Mouse (Mus musculus) liver, embryonic 13.5 days (tissue): Measurements from ENCODE around the gene H2-K1. TPM values are rescaled to one million over a fixed set of nuclear protein-coding genes. Genes with fewer than 3 reads are reported as not detected.

Source experiments
- ATAC-seq: fragments of 200-750 bp; cut with Nextera tagmentation; 2 replicates; pipeline ENCODE4 v1.8.0; 2017; ENCODE audit warnings: low read depth, mild to moderate bottlenecking, moderate number of reproducible peaks, moderate library complexity
- DNase-seq: peaks from one replicate; pipeline ENCODE4 v3.0.0; 2022
- H3K27ac ChIP-seq: fragments of 300-500 bp; sonication (generic); 2 replicates; pipeline ENCODE4 v1.5.1; 2015; ENCODE audit warnings: moderate library complexity, mild to moderate bottlenecking, inconsistent platforms
- H3K27me3 ChIP-seq: fragments of 300-500 bp; sonication (generic); 2 replicates; pipeline ENCODE4 v1.6.1; 2015; ENCODE audit warnings: mild to moderate bottlenecking, inconsistent platforms
- H3K36me3 ChIP-seq: fragments of 300-500 bp; sonication (generic); 2 replicates; pipeline ENCODE4 v1.6.1; 2015; ENCODE audit warnings: mild to moderate bottlenecking, inconsistent platforms
- H3K4me1 ChIP-seq: fragments of 300-500 bp; sonication (generic); replicated peaks from 2 replicates; pipeline ENCODE4 v1.6.1; 2015; ENCODE audit warnings: inconsistent platforms
- H3K4me2 ChIP-seq: fragments of 300-500 bp; sonication (generic); 2 replicates; pipeline ENCODE4 v1.6.1; 2015; ENCODE audit warnings: inconsistent platforms, mild to moderate bottlenecking, moderate library complexity
- H3K4me3 ChIP-seq: fragments of 300-500 bp; sonication (generic); replicated peaks from 2 replicates; pipeline ENCODE4 v1.5.1; 2015; ENCODE audit warnings: mild to moderate bottlenecking, inconsistent platforms
- H3K9ac ChIP-seq: fragments of 300-500 bp; sonication (generic); 2 replicates; pipeline ENCODE4 v1.6.1; 2015; ENCODE audit warnings: mild to moderate bottlenecking, inconsistent platforms
- H3K9me3 ChIP-seq: fragments of 300-500 bp; sonication (generic); replicated peaks from 2 replicates; pipeline ENCODE4 v1.6.1; 2016; ENCODE audit warnings: inconsistent platforms
- WGBS: fragments of 180-500 bp; shearing (Covaris S2); methylation state at CpG from one replicate; pipeline ENCODE4 v1.1.7; 2015; ENCODE audit not compliant: insufficient replicate concordance; 5-methylcytosine and 5-hydroxymethylcytosine counted together
- polyA plus RNA-seq: library from polyadenylated mRNA; unstranded; fragments of >200 nt; fragmentation: Nextera tagmentation; extraction: Ambion mirVana; gene quantifications from 2 replicates; pipeline ENCODE4 v1.2.1, GENCODE M21; 2015

The H2-K1 gene
- polyA plus RNA-seq, 1 experiment from 2014 or later, result 88.3 TPM

DNA sequence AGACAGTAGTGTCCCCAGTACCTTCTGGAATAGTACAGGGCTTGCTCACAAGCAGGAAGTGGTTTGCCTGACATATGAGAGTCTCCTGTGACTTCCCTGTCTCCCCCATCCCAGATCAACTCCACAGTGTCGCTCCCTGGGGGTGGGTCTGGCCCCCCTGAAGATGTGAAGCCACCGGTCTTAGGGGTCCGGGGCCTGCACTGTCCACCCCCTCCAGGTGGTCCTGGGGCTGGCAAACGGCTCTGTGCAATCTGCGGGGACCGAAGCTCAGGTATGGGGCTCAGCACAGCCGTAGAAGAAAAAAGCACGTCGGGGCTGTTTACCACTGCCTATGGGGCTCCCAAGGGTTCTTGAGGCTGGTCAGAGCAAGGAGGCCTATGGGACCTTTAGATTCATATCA lies 33.3 kb upstream of the H2-K1 start:
- peak overlapping the region; percentile 93 for H3K9ac ChIP-seq
- H3K4me1 ChIP-seq, result peaks cover 57% of the 10 kb centered on the region
- H3K9me3 ChIP-seq, result no peaks in the 10 kb centered on the region
- WGBS, result 76% methylated on average over 9 of the region's 9 CpGs
- peak overlapping the region; percentile 94 for H3K4me3 ChIP-seq
- peak overlapping the region; percentile 96 for H3K4me2 ChIP-seq
- no peak for ATAC-seq
- H3K27me3 ChIP-seq, result peaks cover 5% of the 10 kb centered on the region; the same call in 1 of the 2 replicates
- peaks cover 63% of the 10 kb centered on the region for H3K36me3 ChIP-seq
- H3K27ac ChIP-seq, result peak overlapping the region; percentile 92
- no peak for DNase-seq

DNA sequence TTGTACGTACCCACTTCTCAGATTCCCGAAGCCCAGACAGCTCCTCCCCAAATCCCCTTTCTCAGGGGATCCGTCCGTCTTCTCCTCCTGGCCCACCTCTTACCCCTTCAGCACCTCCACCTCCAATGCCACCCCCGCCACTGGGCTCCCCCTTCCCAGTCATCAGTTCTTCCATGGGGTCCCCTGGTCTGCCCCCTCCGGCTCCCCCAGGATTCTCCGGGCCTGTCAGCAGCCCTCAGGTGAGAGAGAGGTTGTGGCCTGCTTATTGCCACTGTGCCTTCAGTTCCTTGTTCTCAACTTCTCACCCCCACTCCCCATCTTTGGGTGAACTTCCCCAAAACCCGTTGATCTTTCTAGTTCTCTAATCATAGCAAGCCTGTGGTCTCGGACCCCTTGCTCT lies 32.7 kb upstream of the H2-K1 start:
- Histone ChIP-seq H3K9ac (peak overlapping the region; percentile 93), H3K4me3 (peak overlapping the region; percentile 94), H3K27me3 (no peaks in the 10 kb centered on the region), H3K36me3 (peaks cover 63% of the 10 kb centered on the region), H3K9me3 (no peaks in the 10 kb centered on the region), H3K4me2 (peak overlapping the region; percentile 96), H3K4me1 (peaks cover 57% of the 10 kb centered on the region), H3K27ac (peak overlapping the region; percentile 92)
- ATAC-seq (no peak), DNase-seq (no peak)
- 24% methylated on average over 9 of the region's 9 CpGs for WGBS

DNA sequence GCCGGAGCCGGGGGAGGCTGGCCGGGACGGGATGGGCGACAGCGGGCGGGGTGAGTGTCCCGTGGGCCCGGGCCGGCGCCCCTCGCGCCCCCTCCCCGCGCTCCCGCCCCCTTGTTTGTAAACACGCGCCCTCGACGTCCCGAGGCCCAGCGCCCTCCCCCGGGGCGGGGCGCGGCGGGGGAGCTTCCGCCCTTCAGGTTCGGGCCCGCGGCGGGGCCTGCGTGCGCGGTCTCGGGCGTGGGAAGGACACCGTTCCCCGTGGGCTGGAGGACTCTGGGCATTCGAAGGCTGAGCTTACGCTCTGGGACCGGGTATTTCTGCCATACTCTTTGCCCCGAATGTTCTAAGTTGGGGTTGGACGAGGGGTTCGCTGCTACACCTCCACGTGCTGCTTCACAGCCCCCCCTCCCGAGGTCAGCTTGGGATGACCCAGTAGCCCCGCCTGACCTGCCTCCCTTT lies 32.1 kb upstream of the H2-K1 start:
- H3K27ac ChIP-seq, result peak overlapping the region; percentile 92
- H3K4me3 ChIP-seq, result peak overlapping the region; percentile 94
- ATAC-seq (peak; percentile 26), DNase-seq (peak; percentile 63)
- no peaks in the 10 kb centered on the region for H3K9me3 ChIP-seq
- no peaks in the 10 kb centered on the region for H3K27me3 ChIP-seq
- H3K36me3 ChIP-seq, result peaks cover 57% of the 10 kb centered on the region
- peaks cover 62% of the 10 kb centered on the region for H3K4me1 ChIP-seq
- peak overlapping the region; percentile 96 for H3K4me2 ChIP-seq
- peak overlapping the region; percentile 93 for H3K9ac ChIP-seq
- whole genome bisulfite sequencing, result under 1% methylated on average over 31 of the region's 48 CpGs

DNA sequence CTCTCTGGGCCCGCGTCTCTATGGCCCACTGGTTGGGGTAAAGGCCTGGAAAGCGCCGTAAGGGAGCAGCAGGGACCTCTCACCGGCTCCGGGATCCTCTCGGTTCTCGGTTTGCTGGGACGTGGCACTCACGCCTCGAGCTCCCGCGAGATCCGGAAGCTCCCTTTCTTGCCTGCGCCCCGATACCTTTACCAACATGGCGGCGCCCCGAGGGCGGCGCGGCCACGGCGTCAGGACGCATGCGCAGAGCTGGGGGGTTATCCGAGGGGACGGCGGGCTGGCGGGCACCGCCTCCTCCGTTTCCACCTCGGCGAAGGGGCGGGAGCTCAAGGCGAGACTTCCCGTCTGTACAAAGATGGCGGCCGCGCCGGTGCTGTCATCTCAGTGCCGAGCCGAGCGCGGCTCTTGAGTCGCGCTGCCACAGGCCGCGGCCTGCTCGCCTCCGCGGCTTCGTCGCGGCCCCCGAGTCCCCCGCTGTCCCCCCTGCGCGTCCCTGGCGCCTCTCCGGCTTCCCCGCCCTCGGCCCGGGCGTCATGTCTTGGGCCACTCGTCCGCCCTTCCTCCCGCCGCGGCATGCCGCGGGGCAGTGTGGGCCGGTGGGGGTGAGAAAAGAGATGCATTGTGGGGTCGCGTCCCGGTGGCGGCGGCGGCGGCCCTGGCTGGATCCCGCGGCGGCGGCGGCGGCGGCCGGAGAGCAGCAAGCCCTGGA lies 31.5 kb upstream of the H2-K1 start, which contains the start of the genes Slc39a7 and Rxrb:
Gene Slc39a7, minus strand, starts transcription at position 218 of the 709 bp plus-strand sequence.
Gene Rxrb, plus strand, starts transcription at position 348 of the 709 bp plus-strand sequence.
- under 1% methylated on average over 72 of the region's 88 CpGs for WGBS
- H3K4me2 ChIP-seq, result peak within 1 kb of the TSS; percentile 96
- H3K27ac ChIP-seq, result peak within 1 kb of the TSS; percentile 92
- H3K9me3 ChIP-seq, result no peaks in the 10 kb centered on the region
- ATAC-seq (peak; percentile 69), DNase-seq (peak; percentile 97)
- H3K36me3 ChIP-seq, result peaks cover 51% of the 10 kb centered on the region
- peak within 1 kb of the TSS; percentile 94 for H3K4me3 ChIP-seq
- no peaks in the 10 kb centered on the region for H3K27me3 ChIP-seq
- H3K9ac ChIP-seq, result peak within 1 kb of the TSS; percentile 93
- H3K4me1 ChIP-seq, result peaks cover 68% of the 10 kb centered on the region

DNA sequence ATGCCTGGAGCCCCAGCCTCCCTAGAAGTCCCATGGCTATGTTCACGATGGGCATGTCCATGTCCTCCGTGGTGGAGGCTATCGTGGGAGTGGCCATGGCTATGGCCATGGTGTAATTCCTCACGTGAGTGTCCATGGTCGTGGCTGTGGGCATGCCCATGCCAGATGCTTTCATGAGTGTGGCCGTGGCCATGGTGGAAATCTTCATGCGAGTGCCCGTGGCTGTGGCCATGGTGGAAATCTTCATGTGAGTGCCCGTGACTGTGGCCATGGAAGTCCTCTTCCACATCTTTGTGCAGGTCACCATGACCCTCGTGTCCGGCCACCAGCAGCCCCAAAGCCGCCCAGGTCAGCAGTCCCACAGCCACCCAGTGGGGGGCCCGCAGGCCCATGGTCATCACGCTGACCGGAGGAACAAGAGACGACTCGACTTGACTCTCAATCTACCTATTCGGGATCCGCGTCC lies 30.7 kb upstream of the H2-K1 start:
- no peaks in the 10 kb centered on the region for H3K9me3 ChIP-seq
- no peaks in the 10 kb centered on the region for H3K27me3 ChIP-seq
- peak overlapping the region; percentile 85 for H3K27ac ChIP-seq
- H3K4me2 ChIP-seq, result peak overlapping the region; percentile 96
- ATAC-seq (no peak), DNase-seq (no peak)
- H3K4me3 ChIP-seq, result peak overlapping the region; percentile 94
- H3K4me1 ChIP-seq, result peaks cover 75% of the 10 kb centered on the region
- peak overlapping the region; percentile 93 for H3K9ac ChIP-seq
- peaks cover 44% of the 10 kb centered on the region for H3K36me3 ChIP-seq
- 3% methylated on average over 20 of the region's 20 CpGs for WGBS

DNA sequence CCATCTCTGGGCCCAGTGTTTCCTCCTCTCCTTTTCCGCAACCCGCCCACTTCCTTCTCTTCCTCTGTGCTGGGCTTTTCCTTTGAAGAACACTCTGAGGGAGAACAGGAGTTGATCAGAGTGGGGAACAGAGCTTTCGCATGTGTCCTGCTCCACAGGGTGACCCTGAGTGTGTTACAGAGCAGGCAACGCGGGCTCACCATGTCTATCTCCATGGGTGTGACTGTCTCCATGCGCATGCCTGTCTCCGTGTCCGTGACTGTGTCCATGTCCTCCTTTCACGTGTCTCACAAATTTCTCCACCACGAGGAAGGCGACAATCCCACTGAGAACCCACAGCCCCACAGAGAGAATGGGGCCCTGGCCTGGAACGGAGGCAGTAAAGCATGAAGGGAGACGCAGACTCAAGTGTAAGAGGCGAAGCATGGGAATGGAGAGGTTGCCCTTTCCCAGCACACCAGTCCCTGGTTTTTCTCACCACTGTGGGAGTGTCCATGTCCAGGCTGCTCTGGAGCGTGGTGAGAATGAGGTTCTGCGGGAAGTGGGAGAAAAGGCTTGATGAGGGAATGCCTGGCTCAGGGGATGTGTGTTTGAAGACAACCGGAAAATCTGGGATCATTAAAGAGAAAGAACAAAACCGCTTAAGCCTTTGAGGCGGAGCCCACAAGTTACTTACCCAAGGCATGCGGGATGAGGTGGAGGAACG lies 29.9 kb upstream of the H2-K1 start:
- 80% methylated on average over 21 of the region's 21 CpGs for WGBS
- no peak for ATAC-seq
- DNase-seq, result no peak
- Histone ChIP-seq H3K36me3 (peaks cover 36% of the 10 kb centered on the region), H3K27me3 (no peaks in the 10 kb centered on the region), H3K4me3 (peak overlapping the region; percentile 94), H3K27ac (peak overlapping the region; percentile 85), H3K9me3 (no peaks in the 10 kb centered on the region), H3K4me1 (peaks cover 81% of the 10 kb centered on the region), H3K4me2 (peak overlapping the region; percentile 96), H3K9ac (peak overlapping the region; percentile 93)

DNA sequence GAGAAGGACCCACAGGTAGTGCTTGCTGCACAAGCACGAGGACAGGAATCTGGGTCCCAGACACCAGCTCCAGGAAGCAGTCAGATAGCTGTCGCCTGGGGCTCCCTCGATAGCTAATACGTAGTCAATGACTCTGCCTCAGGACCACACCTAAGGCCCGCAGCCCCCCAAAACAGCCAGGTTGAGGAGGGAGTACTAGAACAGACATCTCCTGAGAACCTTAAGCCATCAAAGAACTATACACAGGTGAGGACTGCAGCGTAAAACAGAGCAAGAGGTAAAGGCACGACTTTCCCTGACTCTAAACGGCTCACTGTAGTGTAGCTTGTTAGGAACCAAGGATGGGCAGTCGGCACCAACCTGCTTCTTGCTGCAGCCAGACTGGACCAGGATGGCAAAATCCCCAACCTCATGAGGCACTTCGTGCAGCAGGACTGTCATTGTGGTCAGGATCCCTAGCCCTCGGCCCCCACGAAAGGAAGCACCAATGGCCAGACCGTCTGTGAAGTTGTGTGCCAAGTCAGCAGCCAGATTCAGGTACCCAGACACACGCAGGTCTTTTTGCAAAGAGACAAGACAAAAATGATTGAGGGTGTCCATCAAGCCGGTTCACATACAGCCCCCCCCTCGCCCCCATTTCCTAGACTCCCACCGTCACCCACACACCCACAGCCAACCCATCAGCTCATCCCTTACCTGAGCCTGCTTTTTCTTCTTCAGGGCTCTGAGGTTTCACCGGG lies 29.2 kb upstream of the H2-K1 start:
- ATAC-seq (no peak), DNase-seq (no peak)
- peak overlapping the region; percentile 85 for H3K27ac ChIP-seq
- WGBS, result 81% methylated on average over 18 of the region's 18 CpGs
- H3K4me1 ChIP-seq, result peaks cover 83% of the 10 kb centered on the region
- H3K4me2 ChIP-seq, result peak overlapping the region; percentile 96
- H3K27me3 ChIP-seq, result no peaks in the 10 kb centered on the region
- no peaks in the 10 kb centered on the region for H3K9me3 ChIP-seq
- H3K36me3 ChIP-seq, result peaks cover 31% of the 10 kb centered on the region
- H3K9ac ChIP-seq, result no peak overlapping the region
- peak overlapping the region; percentile 94 for H3K4me3 ChIP-seq

DNA sequence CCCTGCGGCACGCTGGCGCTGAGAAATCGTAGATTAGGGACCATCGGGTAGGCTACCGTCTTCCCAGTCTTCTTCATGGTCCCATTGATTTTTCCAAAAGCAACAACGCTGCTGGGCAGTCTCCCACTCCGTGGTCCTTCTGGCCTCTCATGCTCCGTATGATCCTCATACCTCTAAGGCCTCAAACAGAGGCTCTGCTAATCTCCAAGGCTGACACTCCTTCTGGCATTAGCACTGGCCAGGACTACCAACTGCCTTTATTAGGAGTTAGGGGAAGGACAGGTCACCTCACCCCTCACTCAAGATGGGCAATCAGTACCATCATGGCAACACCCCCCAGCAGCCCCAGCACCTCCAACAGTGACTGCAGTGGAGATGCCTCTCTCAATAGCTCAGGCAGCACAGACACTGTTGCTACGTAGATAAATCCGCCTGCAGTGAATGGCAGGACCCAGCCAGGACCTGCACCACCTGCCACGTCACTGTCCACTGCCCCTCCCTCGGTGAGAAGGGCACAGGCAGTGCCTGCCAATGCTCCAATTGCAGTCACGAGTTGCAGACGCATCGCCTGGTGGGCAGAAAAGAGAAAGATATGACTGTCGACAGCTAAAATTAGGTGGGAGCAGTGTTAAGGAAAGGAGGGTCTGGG lies 28.5 kb upstream of the H2-K1 start:
- Histone ChIP-seq H3K4me2 (peak overlapping the region; percentile 98), H3K9me3 (no peaks in the 10 kb centered on the region), H3K27ac (peak overlapping the region; percentile 40; the same call in 1 of the 2 replicates), H3K4me3 (peak overlapping the region; percentile 94), H3K27me3 (no peaks in the 10 kb centered on the region), H3K4me1 (peaks cover 83% of the 10 kb centered on the region), H3K9ac (peak overlapping the region; percentile 35; the same call in 1 of the 2 replicates), H3K36me3 (peaks cover 25% of the 10 kb centered on the region)
- 77% methylated on average over 17 of the region's 17 CpGs for WGBS
- DNase-seq, result no peak
- no peak for ATAC-seq

DNA sequence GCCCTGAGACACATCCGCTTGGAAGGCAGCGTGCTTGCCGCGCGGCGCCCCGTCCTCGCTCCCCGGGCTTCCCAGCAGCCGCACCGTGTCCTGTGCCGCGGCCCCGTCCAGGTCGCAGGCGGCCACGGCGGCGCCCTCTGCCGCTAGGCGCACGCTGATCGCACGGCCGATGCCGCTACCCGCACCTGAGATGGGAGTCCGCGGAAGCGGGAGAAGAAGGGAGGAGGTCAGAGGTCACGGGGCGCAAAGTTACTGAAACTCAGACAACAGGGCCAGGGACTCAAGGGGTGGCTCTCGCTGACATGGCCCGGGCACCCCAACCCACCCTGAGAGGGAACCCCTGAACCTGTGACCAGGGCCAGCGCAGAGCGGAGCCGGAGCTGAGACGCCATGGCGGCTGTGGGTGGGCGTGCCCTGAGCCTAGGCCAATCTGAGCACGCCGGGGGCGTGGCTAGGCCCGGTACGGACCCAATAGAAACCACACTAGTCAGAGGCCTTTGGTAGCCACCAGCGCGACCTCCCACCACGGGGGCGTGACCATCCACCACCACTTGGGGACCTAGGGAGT lies 27.6 kb upstream of the H2-K1 start, which contains the start of gene H2-Ke6:
Gene H2-Ke6, minus strand, starts transcription at position 405 of the 568 bp plus-strand sequence.
- H3K27me3 ChIP-seq, result no peaks in the 10 kb centered on the region
- DNase-seq (peak; percentile 91), ATAC-seq (peak; percentile 84)
- peaks cover 31% of the 10 kb centered on the region for H3K36me3 ChIP-seq
- peaks cover 77% of the 10 kb centered on the region for H3K4me1 ChIP-seq
- under 1% methylated on average over 49 of the region's 49 CpGs for WGBS
- H3K9me3 ChIP-seq, result no peaks in the 10 kb centered on the region; the same call in 1 of the 2 replicates
- peak within 1 kb of the TSS; percentile 79 for H3K27ac ChIP-seq
- H3K4me2 ChIP-seq, result peak within 1 kb of the TSS; percentile 98
- peak within 1 kb of the TSS; percentile 82 for H3K9ac ChIP-seq
- peak within 1 kb of the TSS; percentile 78 for H3K4me3 ChIP-seq

DNA sequence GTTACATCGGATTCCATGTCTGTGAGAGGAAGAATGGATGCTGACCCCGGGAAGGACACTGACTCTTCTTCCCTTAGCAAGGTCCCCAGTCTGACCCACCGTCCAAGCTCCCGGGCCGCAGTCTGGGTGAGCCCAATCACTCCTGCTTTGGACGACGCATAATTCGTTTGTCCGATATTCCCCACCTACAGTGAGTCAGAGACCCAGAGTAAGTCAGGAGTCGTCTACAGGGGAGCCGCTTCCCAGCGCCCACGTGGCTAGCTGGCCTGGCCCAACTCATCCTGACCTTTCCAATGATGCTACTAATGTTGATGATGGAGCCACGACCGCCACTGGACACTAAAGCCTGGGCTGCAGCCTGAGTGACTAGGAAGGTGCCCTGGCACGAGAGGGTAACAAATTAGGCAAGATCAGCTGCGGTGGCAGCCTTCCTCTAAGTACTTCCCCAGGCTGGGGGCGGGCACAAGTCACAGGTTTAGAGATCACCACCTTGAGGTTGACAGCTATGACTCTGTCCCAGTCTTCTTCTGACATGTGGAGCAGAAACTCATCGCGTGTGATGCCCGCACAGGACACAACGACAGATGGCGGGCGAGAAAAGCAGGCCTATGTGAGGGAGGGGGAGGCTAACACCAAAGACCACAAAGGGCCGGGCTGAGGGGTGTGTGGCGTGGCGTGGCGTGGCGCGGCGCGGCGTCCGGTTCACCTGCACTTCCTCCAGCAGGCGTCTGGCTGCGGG lies 26.9 kb upstream of the H2-K1 start:
- peak overlapping the region; percentile 78 for H3K4me3 ChIP-seq
- peak overlapping the region; percentile 98 for H3K4me2 ChIP-seq
- no peaks in the 10 kb centered on the region; the same call in 1 of the 2 replicates for H3K9me3 ChIP-seq
- no peaks in the 10 kb centered on the region for H3K27me3 ChIP-seq
- DNase-seq, result no peak
- peak overlapping the region; percentile 82 for H3K9ac ChIP-seq
- peaks cover 72% of the 10 kb centered on the region for H3K4me1 ChIP-seq
- WGBS, result 16% methylated on average over 36 of the region's 36 CpGs
- H3K36me3 ChIP-seq, result peaks cover 38% of the 10 kb centered on the region
- ATAC-seq, result no peak
- H3K27ac ChIP-seq, result peak overlapping the region; percentile 79
